Mouse (Mus musculus): Measurements from ENCODE around the gene Scfd2.

The Scfd2 gene

GRCm38 (mm10) chr5:74240926-74241680, 290.5 kb downstream of the Scfd2 start:
- no peak for DNase-seq (ENCODE audit: low spot score)

GRCm38 (mm10) chr5:74240298-74240697, 291.3 kb downstream of the Scfd2 start:
- no peak for DNase-seq (ENCODE audit: low spot score)

DNA sequence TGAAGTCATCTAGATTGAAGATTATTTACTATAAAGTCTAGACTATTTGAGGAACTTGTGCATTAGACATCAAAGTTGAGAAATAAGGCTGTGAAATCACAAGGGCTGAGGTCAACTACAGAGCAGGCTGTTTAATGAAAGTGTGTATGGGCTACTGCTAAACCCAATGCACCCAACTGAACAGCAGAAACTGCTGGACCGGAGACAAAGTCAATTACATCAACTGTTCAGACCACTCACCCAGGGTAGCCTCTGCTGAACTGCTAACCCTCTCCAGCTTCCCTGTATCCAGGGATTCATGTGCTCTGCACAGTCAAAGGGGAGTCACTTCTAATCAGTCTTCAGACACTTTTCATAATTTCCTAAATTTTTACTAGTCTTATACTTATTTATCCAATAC, 292.2 kb downstream of the Scfd2 start:
- DNase-seq (ENCODE audit: low spot score) = no peak

DNA sequence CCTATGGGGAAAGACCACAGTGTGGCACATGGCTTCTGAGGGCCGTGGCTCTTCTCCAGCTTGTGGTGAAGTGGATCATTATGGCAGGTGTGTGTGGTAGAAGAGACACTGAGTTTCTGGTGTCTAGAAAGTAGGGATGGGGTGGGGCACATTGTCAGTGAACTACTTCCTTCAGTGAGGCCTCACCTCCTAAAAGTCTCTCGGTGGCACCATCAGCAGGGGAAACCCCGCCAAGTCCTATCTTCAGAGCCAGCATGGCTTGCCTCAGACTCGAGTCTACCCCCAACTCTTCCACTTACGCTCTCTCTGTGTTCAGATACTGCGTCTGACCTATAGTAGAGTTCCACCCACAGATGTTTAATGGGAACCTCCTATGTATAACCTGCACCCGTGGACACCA, 297.8 kb downstream of the Scfd2 start:
- no peak for DNase-seq (ENCODE audit: low spot score)

GRCm38 (mm10) chr5:74230525-74230924, 301.0 kb downstream of the Scfd2 start:
- DNase-seq (ENCODE audit: low spot score) = no peak

GRCm38 (mm10) chr5:74229775-74230413, 301.7 kb downstream of the Scfd2 start:
- DNase-seq (ENCODE audit: low spot score) = no peak

- DNase-seq (ENCODE audit: low spot score) = no peak
Measured at GRCm38 (mm10) chr5:74228938-74229337, 302.6 kb downstream of the Scfd2 start.

GRCm38 (mm10) chr5:74227352-74227751, 304.2 kb downstream of the Scfd2 start:
- no peak for DNase-seq (ENCODE audit: low spot score)

GRCm38 (mm10) chr5:74226183-74226582, 305.4 kb downstream of the Scfd2 start:
- no peak for DNase-seq (ENCODE audit: low spot score)

DNA sequence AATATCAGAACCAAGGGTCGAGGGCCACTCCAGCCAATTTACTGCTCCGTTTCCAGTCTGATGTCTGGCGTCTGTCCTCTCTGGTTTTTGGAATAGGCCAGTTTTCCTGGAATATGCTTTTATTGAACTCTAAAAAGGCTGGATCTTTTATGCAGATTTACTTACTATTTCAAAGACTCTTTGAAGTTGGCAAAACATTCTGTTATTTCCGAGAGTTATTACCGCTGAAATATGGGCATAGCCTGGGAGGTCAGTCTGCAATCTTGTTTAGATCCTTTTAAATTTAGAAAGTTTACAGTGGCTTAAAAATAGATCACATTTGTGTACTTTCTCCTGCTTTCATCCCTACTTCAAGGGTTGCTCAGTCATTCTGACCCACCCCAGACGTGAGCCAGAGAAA, 307.1 kb downstream of the Scfd2 start:
- DNase-seq (ENCODE audit: low spot score) = no peak

- no peak for DNase-seq (ENCODE audit: low spot score)
Measured at GRCm38 (mm10) chr5:74222626-74223025, 308.9 kb downstream of the Scfd2 start.

GRCm38 (mm10) chr5:74218524-74218923, 313.0 kb downstream of the Scfd2 start:
- DNase-seq (ENCODE audit: low spot score) = no peak

DNA sequence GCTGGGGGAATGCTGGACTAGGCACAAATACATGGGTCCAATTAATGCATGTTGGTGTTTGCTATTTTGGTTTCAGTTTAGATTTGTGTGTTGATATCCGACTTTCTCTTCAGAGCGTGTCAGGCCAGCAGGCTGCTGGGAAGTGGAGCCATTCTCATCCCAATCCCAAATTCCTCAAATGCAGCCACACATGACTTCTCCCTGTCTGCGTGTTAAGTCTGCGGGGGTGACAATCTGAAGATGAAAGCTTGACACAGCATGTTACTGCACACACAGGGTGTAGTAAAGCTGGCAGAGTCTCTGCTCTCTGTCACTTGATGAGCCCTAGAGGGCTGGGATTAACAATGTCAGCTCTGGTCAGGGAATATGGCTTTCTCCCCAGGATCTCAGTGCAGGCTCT, 316.4 kb downstream of the Scfd2 start:
- no peak for DNase-seq (ENCODE audit: low spot score)

- no peak for DNase-seq (ENCODE audit: low spot score)
Measured at GRCm38 (mm10) chr5:74214501-74215110, 317.0 kb downstream of the Scfd2 start.

- no peak for DNase-seq (ENCODE audit: low spot score)
Measured at GRCm38 (mm10) chr5:74211346-74211745, 320.2 kb downstream of the Scfd2 start.

DNA sequence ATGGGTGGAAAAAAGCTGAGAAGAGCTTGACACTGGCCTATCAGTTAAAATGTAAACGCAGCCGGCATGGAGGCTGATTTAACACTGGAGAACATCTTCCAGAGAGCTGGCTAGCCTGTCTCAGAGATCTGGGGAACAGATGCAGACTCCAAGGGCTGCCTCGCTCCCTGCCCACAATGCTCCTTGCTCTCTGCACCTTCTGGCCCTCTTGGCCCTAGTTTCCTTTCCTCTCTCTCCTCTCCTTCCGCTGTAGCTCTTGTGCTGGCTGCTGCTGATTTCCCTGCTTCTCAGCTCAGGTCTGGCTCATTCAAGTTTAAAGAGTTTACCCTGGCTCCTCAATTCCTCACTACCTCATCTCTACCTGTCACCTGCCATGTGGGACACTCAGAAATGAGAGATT, 321.9 kb downstream of the Scfd2 start:
- no peak for DNase-seq (ENCODE audit: low spot score)

- DNase-seq (ENCODE audit: low spot score) = no peak
Measured at GRCm38 (mm10) chr5:74208438-74208837, 323.1 kb downstream of the Scfd2 start.

DNA sequence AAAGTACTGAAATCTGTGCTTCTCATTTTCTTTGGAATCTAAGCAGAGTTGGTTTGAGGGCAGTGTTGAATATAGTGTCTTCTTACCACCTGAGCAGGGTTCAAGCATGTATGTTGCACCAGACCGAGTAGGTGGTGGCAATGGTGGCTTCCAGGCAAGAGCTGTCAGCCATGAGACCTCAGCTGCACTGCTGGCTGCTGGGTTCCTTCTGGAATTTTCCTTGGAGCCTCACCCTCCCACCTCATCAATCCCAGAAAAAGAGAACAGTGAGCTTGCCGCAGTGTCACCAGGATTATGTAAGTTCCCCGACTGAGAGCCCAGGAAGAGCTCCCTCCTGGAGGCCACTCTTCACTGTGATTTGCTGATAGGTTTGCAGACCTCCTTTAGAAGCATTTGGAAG, 324.4 kb downstream of the Scfd2 start:
- no peak for DNase-seq (ENCODE audit: low spot score)

DNA sequence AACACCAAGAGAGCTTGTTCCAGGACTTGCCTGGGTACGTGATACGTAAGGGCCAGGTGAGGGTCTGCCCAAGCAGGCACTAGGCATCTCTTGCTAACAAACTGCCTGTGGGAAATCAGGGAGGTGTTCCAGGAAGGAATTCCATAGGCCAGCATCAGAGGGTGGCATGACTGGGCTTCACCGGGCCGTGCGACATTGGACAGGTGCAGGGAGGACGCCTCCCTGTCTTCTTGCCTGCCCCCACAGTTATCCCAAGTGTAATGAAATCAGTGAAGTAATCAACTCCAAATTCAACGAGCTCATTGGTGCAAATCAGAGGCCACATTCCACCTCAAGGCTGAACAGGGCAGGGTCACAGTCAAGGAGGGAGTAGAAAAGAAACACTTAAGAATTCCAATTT, 324.9 kb downstream of the Scfd2 start:
- DNase-seq (ENCODE audit: low spot score) = no peak

DNA sequence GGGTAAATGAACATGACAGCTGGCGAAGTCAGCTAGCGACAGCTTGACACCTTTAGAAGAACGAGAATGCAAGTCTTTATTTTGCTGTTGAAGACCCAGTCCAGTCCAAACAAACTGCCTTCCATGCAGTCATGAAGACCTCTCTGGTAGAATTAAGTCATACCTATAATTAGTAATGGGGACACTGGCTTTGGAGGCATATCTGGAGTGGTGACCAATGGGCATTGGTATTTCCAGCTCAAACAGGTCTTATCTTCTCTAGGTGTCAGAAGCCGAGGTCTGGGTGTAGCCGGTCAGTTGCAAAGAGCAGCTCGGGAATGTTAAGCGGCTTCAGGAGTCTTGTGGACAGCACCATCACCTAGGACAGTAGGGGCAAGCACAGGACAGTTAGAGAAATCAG, 325.5 kb downstream of the Scfd2 start:
- no peak for DNase-seq (ENCODE audit: low spot score)

- DNase-seq (ENCODE audit: low spot score) = no peak
Measured at GRCm38 (mm10) chr5:74205509-74205908, 326.1 kb downstream of the Scfd2 start.

DNA sequence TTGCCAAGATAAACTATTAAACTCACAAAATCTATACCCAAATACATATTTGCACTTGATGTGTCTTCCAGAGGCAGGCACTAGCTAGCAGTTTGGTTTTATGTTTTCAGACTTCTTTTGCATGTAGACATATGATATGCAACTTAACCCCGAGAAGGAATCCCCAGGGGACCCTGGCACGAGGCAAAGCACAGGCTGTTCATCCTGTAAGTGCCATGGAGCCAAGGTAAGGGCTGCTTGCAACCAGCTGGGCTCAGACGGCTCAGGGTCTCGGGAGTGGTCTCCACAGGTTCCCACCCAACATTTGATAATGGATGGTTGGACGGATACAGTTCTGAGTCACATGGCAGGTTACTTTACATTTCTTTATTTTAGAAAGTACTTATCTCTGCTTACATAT, 327.1 kb downstream of the Scfd2 start:
- DNase-seq (ENCODE audit: low spot score) = no peak

- no peak for DNase-seq (ENCODE audit: low spot score)
Measured at GRCm38 (mm10) chr5:74202515-74202914, 329.0 kb downstream of the Scfd2 start.

All from c-Kit-positive CD71-positive TER-119-positive erythroid progenitor cells, embryonic 14.5 days (primary cell).